Mouse (Mus musculus): ENCODE measurements around the gene Vmn1r142. TPM values are rescaled to one million over a fixed set of nuclear protein-coding genes. Genes with fewer than 3 reads are reported as not detected.
"Not testable (repeated sequence)": the region's sequence is repeated elsewhere in the genome, so short reads cannot be mapped to it uniquely, and the experiment has no call there.

Vmn1r142 gene
- not detected in 2 replicates for polyA plus RNA-seq (2015; fragmentation: Nextera tagmentation; extraction: Ambion mirVana)

DNA sequence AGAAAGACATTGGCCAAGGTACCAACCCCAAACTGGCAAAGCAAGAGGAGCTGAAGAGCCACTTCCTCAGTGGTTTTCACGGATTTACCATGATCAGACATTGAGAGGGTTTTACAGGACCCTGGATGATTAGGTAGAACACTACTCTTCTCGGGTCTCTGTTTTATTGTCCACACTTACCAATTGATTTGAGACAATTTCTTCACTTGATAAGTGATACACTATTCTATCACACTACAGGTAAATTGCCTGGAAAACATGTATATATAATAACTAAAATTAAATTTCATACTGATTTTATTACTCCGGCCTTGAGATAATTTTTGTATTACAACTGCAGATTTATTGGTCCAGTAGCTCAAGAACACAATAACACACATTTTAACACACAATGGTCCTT lies at the start of gene Vmn1r142:
Gene Vmn1r142 (minus strand): TSS at position 101 of the 400 bp plus-strand sequence.
- H3K36me3 ChIP-seq (replicated peaks); H3K4me3 ChIP-seq; H3K9ac ChIP-seq; H3K27ac ChIP-seq; H3K27me3 ChIP-seq (replicated peaks); H3K4me2 ChIP-seq; ATAC-seq (replicated peaks); H3K9me3 ChIP-seq; H3K4me1 ChIP-seq: not testable (repeated sequence)
- WGBS = no CpG with 5 or more reads among the region's 3 CpGs

DNA sequence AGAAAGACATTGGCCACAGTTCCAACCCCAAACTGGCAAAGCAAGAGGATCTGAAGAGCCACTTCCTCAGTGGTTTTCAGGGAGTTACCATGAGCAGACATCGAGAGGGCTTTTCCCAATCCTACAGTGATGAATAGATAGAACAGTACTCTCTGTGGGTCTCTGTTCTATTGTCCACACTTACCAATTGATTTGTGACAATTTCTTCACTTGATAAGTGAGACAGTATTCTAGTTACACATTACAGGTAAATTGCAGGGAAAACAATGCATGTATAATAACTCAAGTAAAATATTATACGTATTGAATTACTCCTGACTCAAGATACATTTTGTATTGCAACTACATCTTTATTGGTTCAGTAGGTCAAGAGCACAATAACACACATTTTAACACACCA lies 37.3 kb upstream of the Vmn1r142 start, which contains the start of gene Gm8653:
Gene Gm8653 (minus strand): TSS at position 101 of the 400 bp plus-strand sequence.
- H3K36me3 ChIP-seq (replicated peaks); H3K27ac ChIP-seq; H3K27me3 ChIP-seq (replicated peaks); H3K9me3 ChIP-seq; H3K4me3 ChIP-seq; ATAC-seq (replicated peaks); H3K4me2 ChIP-seq; H3K4me1 ChIP-seq; H3K9ac ChIP-seq: not testable (repeated sequence)
- WGBS = no CpG with 5 or more reads among the region's 2 CpGs

DNA sequence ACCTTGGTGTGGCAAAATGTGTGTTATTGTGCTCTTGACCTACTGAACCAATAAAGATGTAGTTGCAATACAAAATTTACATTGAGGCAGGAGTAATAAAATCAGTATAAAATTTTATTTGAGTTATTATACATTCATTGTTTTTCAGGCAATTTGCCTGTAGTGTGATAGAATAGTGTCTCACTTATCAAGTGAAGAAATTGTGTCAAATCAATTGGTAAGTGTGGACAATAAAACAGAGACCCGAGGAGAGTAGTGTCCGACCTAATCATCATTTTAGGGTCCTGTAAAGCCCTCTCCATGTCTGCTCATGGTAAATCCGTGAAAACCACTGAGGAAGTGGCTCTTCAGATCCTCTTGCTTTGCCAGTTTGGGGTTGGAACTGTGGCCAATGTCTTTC lies 25.2 kb upstream of the Vmn1r142 start, which contains the start of gene Vmn1r143:
Gene Vmn1r143 (plus strand): TSS at position 301 of the 400 bp plus-strand sequence.
- H3K9me3 ChIP-seq; H3K4me3 ChIP-seq; H3K9ac ChIP-seq; H3K4me2 ChIP-seq; H3K36me3 ChIP-seq (replicated peaks); H3K27me3 ChIP-seq (replicated peaks); H3K4me1 ChIP-seq; H3K27ac ChIP-seq; ATAC-seq (replicated peaks): not testable (repeated sequence)
- no CpG with 5 or more reads among the region's 3 CpGs for WGBS

DNA sequence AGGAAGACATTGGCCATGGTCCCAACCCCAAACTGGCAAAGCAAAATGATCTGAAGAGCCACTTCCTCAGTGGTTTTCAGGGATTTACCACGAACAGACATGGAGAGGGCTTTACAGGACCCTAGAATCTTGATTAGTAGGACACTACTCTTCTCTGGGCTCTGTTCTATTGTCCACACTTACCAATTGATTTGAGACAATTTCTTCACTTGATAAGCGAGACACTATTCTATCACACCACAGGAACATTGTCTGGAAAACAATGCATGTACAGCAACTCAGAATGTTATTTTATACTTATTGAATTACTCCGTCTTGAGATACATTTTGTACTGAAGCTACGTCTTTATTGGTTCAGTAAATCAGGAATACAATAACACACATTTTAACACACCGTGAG lies 29.2 kb downstream of the Vmn1r142 start, which contains the start of gene Gm10666:
Gene Gm10666 (minus strand): TSS at position 101 of the 400 bp plus-strand sequence.
- H3K27ac ChIP-seq; H3K9me3 ChIP-seq; ATAC-seq (replicated peaks); H3K4me1 ChIP-seq; H3K4me3 ChIP-seq; H3K9ac ChIP-seq; H3K36me3 ChIP-seq (replicated peaks); H3K27me3 ChIP-seq (replicated peaks); H3K4me2 ChIP-seq: not testable (repeated sequence)
- WGBS = no CpG with 5 or more reads among the region's 5 CpGs

DNA sequence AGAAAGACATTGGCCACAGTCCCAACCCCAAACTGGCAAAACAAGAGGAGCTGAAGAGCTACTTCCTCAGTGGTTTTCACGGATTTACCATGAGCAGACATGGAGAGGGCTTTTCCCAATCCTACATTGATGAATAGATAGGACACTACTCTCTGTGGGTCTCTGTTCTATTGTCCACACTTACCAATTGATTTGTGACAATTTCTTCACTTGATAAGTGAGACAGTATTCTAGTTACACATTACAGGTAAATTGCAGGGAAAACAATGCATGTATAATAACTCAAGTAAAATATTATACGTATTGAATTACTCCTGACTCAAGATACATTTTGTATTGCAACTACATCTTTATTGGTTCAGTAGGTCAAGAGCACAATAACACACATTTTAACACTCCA lies 45.7 kb downstream of the Vmn1r142 start, which contains the start of gene Gm16451:
Gene Gm16451 (minus strand): TSS at position 101 of the 400 bp plus-strand sequence.
- H3K9ac ChIP-seq; H3K27me3 ChIP-seq (replicated peaks); H3K4me3 ChIP-seq; H3K27ac ChIP-seq; H3K36me3 ChIP-seq (replicated peaks); H3K4me1 ChIP-seq; H3K4me2 ChIP-seq; ATAC-seq (replicated peaks); H3K9me3 ChIP-seq: not testable (repeated sequence)
- WGBS = no CpG with 5 or more reads among the region's 2 CpGs

Other genes starting within 250 kb of the Vmn1r142 start
- not detected in 2 replicates for gene Gm5891, start 242.7 kb downstream of the Vmn1r142 start, polyA plus RNA-seq (2015; fragmentation: Nextera tagmentation; extraction: Ambion mirVana)
- gene Vmn1r137, start 169.4 kb downstream of the Vmn1r142 start, polyA plus RNA-seq (2015; fragmentation: Nextera tagmentation; extraction: Ambion mirVana) = not detected in 2 replicates
- not detected in 2 replicates for gene Vmn1r138, start 135.1 kb downstream of the Vmn1r142 start, polyA plus RNA-seq (2015; fragmentation: Nextera tagmentation; extraction: Ambion mirVana)
- gene Gm6176, start 107.7 kb downstream of the Vmn1r142 start, polyA plus RNA-seq (2015; fragmentation: Nextera tagmentation; extraction: Ambion mirVana) = not detected in 2 replicates
- gene Vmn1r139, start 95.0 kb downstream of the Vmn1r142 start, polyA plus RNA-seq (2015; fragmentation: Nextera tagmentation; extraction: Ambion mirVana) = not detected in 2 replicates
- not detected in 2 replicates for gene Gm16451, start 45.8 kb downstream of the Vmn1r142 start, polyA plus RNA-seq (2015; fragmentation: Nextera tagmentation; extraction: Ambion mirVana)
- not detected in 2 replicates for gene Gm10666, start 29.3 kb downstream of the Vmn1r142 start, polyA plus RNA-seq (2015; fragmentation: Nextera tagmentation; extraction: Ambion mirVana)
- gene Vmn1r143, start 25.3 kb upstream of the Vmn1r142 start, polyA plus RNA-seq (2015; fragmentation: Nextera tagmentation; extraction: Ambion mirVana) = not detected in 2 replicates
- not detected in 2 replicates for gene Gm8653, start 37.2 kb upstream of the Vmn1r142 start, polyA plus RNA-seq (2015; fragmentation: Nextera tagmentation; extraction: Ambion mirVana)
- gene Gm8453, start 65.4 kb upstream of the Vmn1r142 start, polyA plus RNA-seq (2015; fragmentation: Nextera tagmentation; extraction: Ambion mirVana) = not detected in 2 replicates
- gene Gm4187, start 165.7 kb upstream of the Vmn1r142 start, polyA plus RNA-seq (2015; fragmentation: Nextera tagmentation; extraction: Ambion mirVana) = not detected in 2 replicates
- not detected in 2 replicates for gene Gm8660, start 207.0 kb upstream of the Vmn1r142 start, polyA plus RNA-seq (2015; fragmentation: Nextera tagmentation; extraction: Ambion mirVana)
- gene Vmn1r148, start 249.5 kb upstream of the Vmn1r142 start, polyA plus RNA-seq (2015; fragmentation: Nextera tagmentation; extraction: Ambion mirVana) = not detected in 2 replicates